Mouse (Mus musculus) C2C12 (cell line): ENCODE results near the gene Nek9. TPM values are rescaled to one million over a fixed set of nuclear protein-coding genes. Genes with fewer than 3 reads are reported as not detected.

ENCODE experiments used
- H3K27me3 ChIP-seq: one replicate; pipeline ENCODE4 v1.6.1; 2011; ENCODE audit not compliant: control insufficient read depth, insufficient read depth, insufficient read length
- H3K36me3 ChIP-seq: one replicate; pipeline ENCODE4 v1.6.1; 2011; ENCODE audit not compliant: control insufficient read depth, insufficient read depth
- H3K4me3 ChIP-seq: one replicate; pipeline ENCODE4 v1.5.1; 2011; ENCODE audit warnings: mild to moderate bottlenecking, control low read depth; ENCODE audit not compliant: poor library complexity, insufficient read depth, severe bottlenecking
- H3K79me2 ChIP-seq: one replicate; pipeline ENCODE4 v1.6.1; 2011; ENCODE audit not compliant: control insufficient read depth, insufficient read depth
- H3K79me3 ChIP-seq: one replicate; pipeline ENCODE4 v1.6.1; 2011; ENCODE audit warnings: low read depth, control low read depth
- H3ac ChIP-seq: one replicate; pipeline ENCODE3; 2011; ENCODE audit warnings: low read depth; ENCODE audit not compliant: control insufficient read depth, insufficient read length
- CEBPB ChIP-seq: IDR thresholded peaks from one replicate; pipeline ENCODE4 v1.6.1; 2011; ENCODE audit warnings: low read depth, mild to moderate bottlenecking, control low read depth, moderate library complexity
- CTCF ChIP-seq: IDR thresholded peaks from one replicate; pipeline ENCODE4 v1.5.1; 2011; ENCODE audit not compliant: control insufficient read depth, insufficient read depth, insufficient read length
- FOSL1 ChIP-seq: IDR thresholded peaks from one replicate; pipeline ENCODE4 v1.8.0; 2011; ENCODE audit warnings: mild to moderate bottlenecking, low read length; ENCODE audit not compliant: poor library complexity, insufficient read depth, severe bottlenecking
- MAX ChIP-seq: IDR thresholded peaks from one replicate; pipeline ENCODE4 v1.6.1; 2011; ENCODE audit warnings: mild to moderate bottlenecking, control low read depth
- MYOD1 ChIP-seq: IDR thresholded peaks from one replicate; pipeline ENCODE4 v1.6.1; 2011; ENCODE audit warnings: low read depth; ENCODE audit not compliant: control insufficient read depth, insufficient read length
- MYOG ChIP-seq: IDR thresholded peaks from one replicate; pipeline ENCODE4 v1.6.1; 2011; ENCODE audit not compliant: control insufficient read depth, insufficient read length; ENCODE audit errors: extremely low read depth
- USF1 ChIP-seq: IDR thresholded peaks from one replicate; pipeline ENCODE4 v1.6.1; 2011; ENCODE audit warnings: low read depth, mild to moderate bottlenecking, control low read depth, moderate library complexity
- polyA plus RNA-seq: library from polyadenylated mRNA; unstranded; fragments of >200 nt; fragmentation: generic; extraction: Trizol; gene quantifications from one replicate; pipeline ENCODE4 v1.2.1, GENCODE M21; 2012; ENCODE audit warnings: missing spikeins

Nek9 gene
- polyA plus RNA-seq, 1 experiment: 28.4 TPM

DNA sequence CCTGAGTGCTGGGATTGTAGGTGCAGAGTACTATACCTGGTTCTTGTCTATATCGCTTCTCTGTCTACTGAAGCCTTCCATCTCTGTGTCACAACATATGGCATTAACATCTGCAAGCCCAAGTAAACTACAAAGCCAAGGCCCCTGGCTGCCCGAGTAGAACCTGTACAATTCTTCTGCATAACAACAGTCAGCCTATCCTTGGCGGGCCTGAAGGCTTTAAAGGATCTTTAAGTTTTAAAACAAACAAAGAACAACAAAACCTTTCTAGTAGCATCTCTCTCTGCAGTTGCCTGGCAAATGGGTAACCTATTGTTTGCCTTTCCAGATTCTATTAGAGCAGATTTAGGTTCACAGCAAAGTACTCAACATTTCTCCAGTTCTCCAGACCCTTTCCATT lies 14.9 kb upstream of the Nek9 start:
- no peaks in the 10 kb centered on the region for H3K27me3 ChIP-seq
- no peak overlapping the region for H3ac ChIP-seq
- peaks cover 82% of the 10 kb centered on the region for H3K79me2 ChIP-seq
- no peak for TF ChIP-seq USF1
- no peak for TF ChIP-seq MAX
- no peak for TF ChIP-seq CEBPB
- TF ChIP-seq CTCF: no peak
- H3K4me3 ChIP-seq: no peak overlapping the region
- peaks cover 45% of the 10 kb centered on the region for H3K79me3 ChIP-seq
- peaks cover 41% of the 10 kb centered on the region for H3K36me3 ChIP-seq

DNA sequence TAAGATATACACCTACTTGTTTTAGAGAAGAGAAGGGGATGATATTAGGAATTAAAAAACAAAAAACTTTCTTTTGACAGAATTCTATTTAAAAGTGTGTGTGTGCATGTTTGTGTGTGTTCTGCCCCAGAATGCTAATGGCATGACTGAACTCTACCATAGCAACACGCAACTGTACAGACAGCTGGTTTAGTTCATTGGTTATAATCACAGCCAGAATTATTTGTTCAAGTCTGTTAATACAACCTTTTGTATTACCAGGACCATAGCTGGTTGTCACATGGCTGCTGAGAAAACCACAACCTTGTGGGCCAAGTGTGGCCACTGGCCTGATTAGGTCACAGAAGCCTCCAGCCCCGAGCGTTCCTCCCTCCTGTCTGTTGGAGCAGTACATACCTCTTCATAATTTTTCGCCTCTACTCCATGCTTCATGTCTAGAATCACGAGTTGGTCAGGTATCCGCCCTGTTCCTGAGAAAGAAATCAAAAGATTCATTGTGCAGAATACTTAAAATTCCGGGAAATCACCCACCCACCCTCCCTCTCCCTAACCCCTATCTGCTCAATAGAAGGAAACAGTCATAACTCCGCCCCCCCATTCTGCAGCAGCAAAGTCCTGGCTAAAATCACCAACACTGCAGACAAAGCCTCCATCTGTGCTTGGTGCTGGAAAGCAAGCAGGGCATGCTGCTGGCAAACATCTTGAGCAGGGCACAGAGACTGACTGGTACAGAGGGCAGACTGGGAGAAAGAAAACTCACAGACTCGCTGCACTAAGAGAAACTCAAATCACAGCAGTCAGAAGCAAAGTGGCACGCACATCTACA lies 11.5 kb upstream of the Nek9 start:
- Histone ChIP-seq H3ac (no peak overlapping the region), H3K4me3 (no peak overlapping the region), H3K79me2 (peaks cover 56% of the 10 kb centered on the region), H3K27me3 (no peaks in the 10 kb centered on the region), H3K36me3 (peaks cover 46% of the 10 kb centered on the region), H3K79me3 (peaks cover 18% of the 10 kb centered on the region)
- TF ChIP-seq CEBPB: no peak
- no peak for TF ChIP-seq MYOG
- no peak for TF ChIP-seq FOSL1
- no peak for TF ChIP-seq CTCF
- TF ChIP-seq MAX: no peak
- no peak for TF ChIP-seq USF1

- TF ChIP-seq FOSL1: no peak
- no peak for TF ChIP-seq MAX
- TF ChIP-seq MYOD1: no peak
- no peak for TF ChIP-seq USF1
- TF ChIP-seq CEBPB: no peak
- TF ChIP-seq CTCF: no peak
- no peak for TF ChIP-seq MYOG
- H3ac ChIP-seq: no peak overlapping the region
- H3K79me3 ChIP-seq: peaks cover 6% of the 10 kb centered on the region
- H3K36me3 ChIP-seq: peaks cover 47% of the 10 kb centered on the region
- H3K27me3 ChIP-seq: no peaks in the 10 kb centered on the region
- no peak overlapping the region for H3K4me3 ChIP-seq
- H3K79me2 ChIP-seq: peaks cover 43% of the 10 kb centered on the region
Measured at GRCm38 (mm10) chr12:85348338-85348737, 9.2 kb upstream of the Nek9 start.

DNA sequence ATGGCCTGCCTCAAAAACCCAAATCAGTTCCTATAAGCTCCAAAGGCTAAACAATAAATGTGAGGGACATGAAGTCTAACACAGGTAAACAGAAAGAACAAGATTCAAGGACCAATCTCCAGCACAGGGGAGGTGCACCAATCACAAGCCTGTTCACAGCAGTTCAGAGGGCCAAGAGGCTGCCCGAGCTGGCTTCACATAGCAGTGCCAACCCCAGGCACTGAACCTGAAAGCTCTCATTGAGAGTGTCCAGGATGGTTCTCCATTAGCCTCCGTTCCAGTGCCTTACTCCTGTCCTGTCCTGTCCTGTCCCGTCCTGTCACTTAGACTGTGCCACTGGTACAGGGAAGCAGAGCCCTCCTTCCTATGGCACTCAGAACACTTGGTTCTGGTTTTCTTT lies 8.0 kb upstream of the Nek9 start:
- peak overlapping the region; percentile 33 for H3ac ChIP-seq
- peaks cover 3% of the 10 kb centered on the region for H3K79me3 ChIP-seq
- H3K27me3 ChIP-seq: no peaks in the 10 kb centered on the region
- H3K79me2 ChIP-seq: peaks cover 33% of the 10 kb centered on the region
- peaks cover 40% of the 10 kb centered on the region for H3K36me3 ChIP-seq
- no peak overlapping the region for H3K4me3 ChIP-seq
- no peak for TF ChIP-seq CEBPB
- TF ChIP-seq MAX: no peak
- TF ChIP-seq USF1: no peak
- no peak for TF ChIP-seq MYOG
- TF ChIP-seq MYOD1: no peak
- TF ChIP-seq CTCF: no peak
- TF ChIP-seq FOSL1: no peak

GRCm38 (mm10) chr12:85346374-85346773 lies 7.2 kb upstream of the Nek9 start:
- TF ChIP-seq USF1: no peak
- TF ChIP-seq CTCF: peak; percentile 5
- Histone ChIP-seq H3ac (no peak overlapping the region), H3K4me3 (no peak overlapping the region), H3K79me2 (peaks cover 24% of the 10 kb centered on the region), H3K79me3 (peaks cover 3% of the 10 kb centered on the region), H3K27me3 (no peaks in the 10 kb centered on the region), H3K36me3 (peaks cover 40% of the 10 kb centered on the region)

DNA sequence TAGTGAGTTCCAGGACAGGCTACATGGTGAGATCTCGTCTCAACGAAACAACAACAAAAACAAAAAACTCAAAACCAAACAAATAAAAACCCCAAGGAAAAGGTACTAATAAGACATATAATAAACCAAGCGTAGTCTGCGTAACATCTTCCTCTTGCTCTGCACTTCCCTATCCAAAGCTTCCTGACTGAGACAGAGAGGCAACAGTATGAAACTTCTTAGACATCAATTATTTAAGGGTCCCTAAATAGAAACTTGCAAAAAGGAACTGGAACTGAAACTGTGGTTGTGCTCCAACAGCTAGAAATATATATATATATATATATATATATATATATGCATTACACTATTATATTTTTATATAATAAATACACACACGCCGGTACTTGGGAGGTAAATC lies 6.4 kb upstream of the Nek9 start:
- Histone ChIP-seq H3K27me3 (no peaks in the 10 kb centered on the region), H3ac (no peak overlapping the region), H3K79me2 (peaks cover 21% of the 10 kb centered on the region), H3K36me3 (peaks cover 43% of the 10 kb centered on the region), H3K4me3 (no peak overlapping the region), H3K79me3 (peaks cover 3% of the 10 kb centered on the region)
- no peak for TF ChIP-seq CTCF
- no peak for TF ChIP-seq MAX
- TF ChIP-seq USF1: no peak
- no peak for TF ChIP-seq MYOD1
- no peak for TF ChIP-seq CEBPB
- TF ChIP-seq MYOG: no peak
- TF ChIP-seq FOSL1: no peak
